Mouse (Mus musculus) myocyte (in vitro differentiated cells): ENCODE data around the gene Eif3g.

Experiments used
- MAX ChIP-seq: IDR thresholded peaks from one replicate; pipeline ENCODE4 v1.6.1; 2011; ENCODE audit warnings: low read depth, mild to moderate bottlenecking, control low read depth
- POLR2A ChIP-seq: IDR thresholded peaks from one replicate; pipeline ENCODE4 v1.6.1; 2011; ENCODE audit warnings: low read depth, mild to moderate bottlenecking, control low read depth, moderate library complexity; ENCODE audit not compliant: insufficient read length
- SRF ChIP-seq: IDR thresholded peaks from one replicate; pipeline ENCODE4 v1.6.1; 2011; ENCODE audit warnings: low read depth; ENCODE audit not compliant: control insufficient read depth, insufficient read length
- USF1 ChIP-seq: IDR thresholded peaks from one replicate; pipeline ENCODE4 v1.6.1; 2011; ENCODE audit warnings: low read depth, mild to moderate bottlenecking, control low read depth, moderate library complexity

- TF ChIP-seq POLR2A (peak; percentile 41), MAX (no peak), SRF (no peak), USF1 (no peak)
Observed at GRCm38 (mm10) chr9:20892104-20892653, 6.2 kb downstream of the Eif3g start.
